ENCODE assay signal across 12 mouse cellular contexts in genomic region chr15:12108200-12108599, GRCm38 (mm10). TPM values are rescaled to one million over a fixed set of nuclear protein-coding genes. Genes with fewer than 3 reads are reported as not detected.
DNase-seq lines count a peak whose midpoint lies in the region; ATAC-seq and TF ChIP-seq lines count a peak whose summit lies in the region.
"Had no signal": no experiment of that assay in that cellular context is flagged by ENCODE, and none has a peak within 500 bp of the region (broad histone marks: within the 10 kb centered on the region; RNA-seq: fewer than 3 reads in every experiment).

No protein-coding gene starts in this region.

- DNase-seq in liver, postnatal 0 days, result no peak
- DNase-seq in liver (no peak), ZHBTc4 (ENCODE audit: low read depth, low spot score) (peak; percentile 67)
- DNase-seq in lung, postnatal 0 days (ENCODE audit: low spot score), result peak; percentile 47
- DNase-seq in thymus, postnatal 25 days, result peak; percentile 29
- DNase-seq in spleen, postnatal 10 days (ENCODE audit: low spot score in 2 of 2), result no peak
- DNase-seq in layer of hippocampus, adult 9-11 months, result no peak
- DNase-seq: embryo, embryonic 11 days; gastrocnemius, postnatal 36 days; heart, postnatal 4 days; midbrain, embryonic 14.5 days had no signal

- no peak overlapping the region for H3K27ac ChIP-seq in liver, postnatal 0 days (ENCODE audit: low read depth)
- no peak overlapping the region for H3K27ac ChIP-seq in lung, postnatal 0 days (ENCODE audit: low read length)
- H3K27ac ChIP-seq in midbrain, embryonic 13.5 days, result no peak overlapping the region

- no peak for TF ChIP-seq EP300 in liver, postnatal 0 days (IDR thresholded peaks at IDR 0.05; ENCODE audit: low read depth)
- TF ChIP-seq EP300 in lung, postnatal 0 days (IDR thresholded peaks at IDR 0.05), result no peak

- H3K9me3 ChIP-seq in liver, postnatal 0 days (ENCODE audit: low read length), result no peaks in the 10 kb centered on the region
- H3K9me3 ChIP-seq in lung, postnatal 0 days (ENCODE audit: low read length), result no peaks in the 10 kb centered on the region
- H3K9me3 ChIP-seq in midbrain, embryonic 13.5 days, result no peaks in the 10 kb centered on the region

- no peak overlapping the region for H3K4me3 ChIP-seq in liver, postnatal 0 days (ENCODE audit: low read depth, low read length)
- no peak overlapping the region for H3K4me3 ChIP-seq in lung, postnatal 0 days (ENCODE audit: low read depth, low read length)
- H3K4me3 ChIP-seq in midbrain, embryonic 13.5 days (replicated peaks), result no peak overlapping the region

- no peaks in the 10 kb centered on the region for H3K36me3 ChIP-seq in liver, postnatal 0 days (replicated peaks; ENCODE audit: insufficient read depth, low read length)
- no peaks in the 10 kb centered on the region for H3K36me3 ChIP-seq in lung, postnatal 0 days (ENCODE audit: insufficient read depth, low read length)
- no peaks in the 10 kb centered on the region for H3K36me3 ChIP-seq in midbrain, embryonic 13.5 days

- ATAC-seq in liver, postnatal 0 days, result no peak
- ATAC-seq in lung, postnatal 0 days, result no peak
- no peak for ATAC-seq in midbrain, embryonic 13.5 days

- H3K9ac ChIP-seq in liver, postnatal 0 days (replicated peaks), result no peak overlapping the region
- H3K9ac ChIP-seq in lung, postnatal 0 days (replicated peaks; ENCODE audit: low read depth), result no peak overlapping the region
- no peak overlapping the region for H3K9ac ChIP-seq in midbrain, embryonic 13.5 days (replicated peaks)

- no peaks in the 10 kb centered on the region for H3K27me3 ChIP-seq in liver, postnatal 0 days (ENCODE audit: insufficient read depth, low read length)
- no peaks in the 10 kb centered on the region for H3K27me3 ChIP-seq in lung, postnatal 0 days (replicated peaks; ENCODE audit: insufficient read depth, low read length)
- no peaks in the 10 kb centered on the region for H3K27me3 ChIP-seq in midbrain, embryonic 13.5 days

- no peak overlapping the region for H3K4me2 ChIP-seq in liver, postnatal 0 days (ENCODE audit: low read depth, low read length)
- no peak overlapping the region for H3K4me2 ChIP-seq in lung, postnatal 0 days (replicated peaks; ENCODE audit: low read depth, low read length)
- H3K4me2 ChIP-seq in midbrain, embryonic 13.5 days (replicated peaks), result no peak overlapping the region

- TF ChIP-seq CTCF in liver, postnatal 0 days (IDR thresholded peaks at IDR 0.05; ENCODE audit: low read depth), result peak; percentile 32; the same call in 1 of the 2 replicates
- TF ChIP-seq CTCF in lung, postnatal 0 days (IDR thresholded peaks at IDR 0.05), result peak; percentile 57

- no peaks in the 10 kb centered on the region for H3K4me1 ChIP-seq in liver, postnatal 0 days (ENCODE audit: insufficient read depth)
- H3K4me1 ChIP-seq in lung, postnatal 0 days (ENCODE audit: insufficient read depth, low read depth, low read length), result no peaks in the 10 kb centered on the region
- H3K4me1 ChIP-seq in midbrain, embryonic 13.5 days (replicated peaks), result no peaks in the 10 kb centered on the region

- WGBS in liver, postnatal 0 days (ENCODE audit: insufficient replicate concordance), result 58% methylated on average over 4 of the region's 4 CpGs
- WGBS in lung, postnatal 0 days, result 64% methylated on average over 4 of the region's 4 CpGs
- WGBS in midbrain, embryonic 13.5 days, result 82% methylated on average over 4 of the region's 4 CpGs

RNA-seq across cellular contexts. Expression of gene Zfr, which starts 9.4 kb away (rescaled TPM):
- polyA plus RNA-seq in liver, postnatal 0 days (2015; fragmentation: Nextera tagmentation; extraction: Ambion mirVana), result 26.6 and 33.5 TPM in 2 replicates
- polyA plus RNA-seq in lung, postnatal 0 days (2015; fragmentation: Nextera tagmentation; extraction: Ambion mirVana), result 91.9 and 102 TPM in 2 replicates
- polyA plus RNA-seq in midbrain, embryonic 13.5 days (2015; fragmentation: Nextera tagmentation; extraction: Ambion mirVana), result 149 and 153 TPM in 2 replicates

Comparison
In these comparisons a context has a peak if more than half of its experiments do, and no peak if none do; other contexts are left out.
1. DNase-seq: peak in ZHBTc4 (single experiment), lung, postnatal 0 days (single experiment) and thymus, postnatal 25 days (single experiment); none in liver, postnatal 0 days (single experiment), liver (single experiment), spleen, postnatal 10 days (0 of 2) and layer of hippocampus, adult 9-11 months (single experiment).